Mouse (Mus musculus) stomach, embryonic 15.5 days (tissue): ENCODE results near the gene Sgcd. TPM values are rescaled to one million over a fixed set of nuclear protein-coding genes. Genes with fewer than 3 reads are reported as not detected.

Experiments
- ATAC-seq: fragments of 200-750 bp; cut with Nextera tagmentation; 2 replicates; pipeline ENCODE4 v1.8.0; 2017; ENCODE audit warnings: low read depth, moderate number of reproducible peaks, moderate TSS enrichment; ENCODE audit not compliant: insufficient read depth, low FRiP score
- H3K27ac ChIP-seq: fragments of 300-500 bp; sonication (generic); 2 replicates; pipeline ENCODE4 v1.5.1; 2015; ENCODE audit warnings: mild to moderate bottlenecking, inconsistent platforms
- H3K27me3 ChIP-seq: fragments of 300-500 bp; sonication (generic); replicated peaks from 2 replicates; pipeline ENCODE4 v1.6.1; 2015; ENCODE audit warnings: inconsistent platforms
- H3K36me3 ChIP-seq: fragments of 300-500 bp; sonication (generic); 2 replicates; pipeline ENCODE4 v1.6.1; 2015; ENCODE audit warnings: inconsistent platforms
- H3K4me1 ChIP-seq: fragments of 300-500 bp; sonication (generic); 2 replicates; pipeline ENCODE4 v1.6.1; 2015; ENCODE audit warnings: inconsistent platforms
- H3K4me2 ChIP-seq: fragments of 300-500 bp; sonication (generic); 2 replicates; pipeline ENCODE4 v1.6.1; 2015; ENCODE audit warnings: mild to moderate bottlenecking, inconsistent platforms
- H3K4me3 ChIP-seq: fragments of 300-500 bp; sonication (generic); replicated peaks from 2 replicates; pipeline ENCODE4 v1.5.1; 2015; ENCODE audit warnings: inconsistent platforms
- H3K9ac ChIP-seq: fragments of 300-500 bp; sonication (generic); 2 replicates; pipeline ENCODE4 v1.6.1; 2015; ENCODE audit warnings: inconsistent platforms
- H3K9me3 ChIP-seq: fragments of 300-500 bp; sonication (generic); 2 replicates; pipeline ENCODE4 v1.6.1; 2016; ENCODE audit warnings: inconsistent platforms
- WGBS: fragments of 180-500 bp; shearing (Covaris S2); methylation state at CpG from one replicate; pipeline ENCODE4 v1.1.7; 2015; 5-methylcytosine and 5-hydroxymethylcytosine counted together
- polyA plus RNA-seq: library from polyadenylated mRNA; unstranded; fragments of >200 nt; fragmentation: Nextera tagmentation; extraction: Ambion mirVana; gene quantifications from 2 replicates; pipeline ENCODE4 v1.2.1, GENCODE M21; 2015

The Sgcd gene
- polyA plus RNA-seq, 1 experiment from 2014 or later: 4.3 TPM

- Histone ChIP-seq H3K4me2 (no peak overlapping the region), H3K9me3 (no peaks in the 10 kb centered on the region), H3K36me3 (no peaks in the 10 kb centered on the region), H3K9ac (no peak overlapping the region), H3K27ac (no peak overlapping the region), H3K4me3 (no peak overlapping the region), H3K4me1 (no peaks in the 10 kb centered on the region), H3K27me3 (no peaks in the 10 kb centered on the region)
- WGBS: 84% methylated on average over 2 of the region's 2 CpGs
- no peak for ATAC-seq
These were observed 655.1 kb downstream of the Sgcd start for GRCm38 (mm10) chr11:47333702-47334101.

DNA sequence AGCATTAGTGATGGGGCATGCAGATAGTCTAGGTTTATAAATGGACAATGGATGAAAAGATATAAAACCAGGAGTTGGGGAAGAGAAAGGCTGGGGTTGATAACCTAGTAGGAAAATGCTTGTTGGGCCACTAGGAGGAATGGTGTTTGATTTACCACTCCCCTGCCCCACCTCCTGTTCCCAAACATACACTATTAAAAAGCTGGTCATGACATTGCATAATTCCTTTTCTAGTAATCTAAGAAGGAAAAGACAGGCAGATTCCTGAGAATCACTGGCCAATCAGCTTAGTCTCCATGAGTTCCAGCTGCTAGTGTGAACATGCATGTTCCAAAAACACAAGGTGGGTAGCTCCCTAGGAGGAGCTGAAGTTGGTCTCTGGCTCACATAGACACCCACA, 683.2 kb downstream of the Sgcd start:
- H3K36me3 ChIP-seq: no peaks in the 10 kb centered on the region
- H3K4me3 ChIP-seq: no peak overlapping the region
- peak; percentile 56; the same call in 1 of the 2 replicates for ATAC-seq
- no peaks in the 10 kb centered on the region for H3K4me1 ChIP-seq
- H3K27ac ChIP-seq: no peak overlapping the region
- H3K27me3 ChIP-seq: no peaks in the 10 kb centered on the region
- no peak overlapping the region for H3K9ac ChIP-seq
- H3K9me3 ChIP-seq: no peaks in the 10 kb centered on the region
- H3K4me2 ChIP-seq: no peak overlapping the region

DNA sequence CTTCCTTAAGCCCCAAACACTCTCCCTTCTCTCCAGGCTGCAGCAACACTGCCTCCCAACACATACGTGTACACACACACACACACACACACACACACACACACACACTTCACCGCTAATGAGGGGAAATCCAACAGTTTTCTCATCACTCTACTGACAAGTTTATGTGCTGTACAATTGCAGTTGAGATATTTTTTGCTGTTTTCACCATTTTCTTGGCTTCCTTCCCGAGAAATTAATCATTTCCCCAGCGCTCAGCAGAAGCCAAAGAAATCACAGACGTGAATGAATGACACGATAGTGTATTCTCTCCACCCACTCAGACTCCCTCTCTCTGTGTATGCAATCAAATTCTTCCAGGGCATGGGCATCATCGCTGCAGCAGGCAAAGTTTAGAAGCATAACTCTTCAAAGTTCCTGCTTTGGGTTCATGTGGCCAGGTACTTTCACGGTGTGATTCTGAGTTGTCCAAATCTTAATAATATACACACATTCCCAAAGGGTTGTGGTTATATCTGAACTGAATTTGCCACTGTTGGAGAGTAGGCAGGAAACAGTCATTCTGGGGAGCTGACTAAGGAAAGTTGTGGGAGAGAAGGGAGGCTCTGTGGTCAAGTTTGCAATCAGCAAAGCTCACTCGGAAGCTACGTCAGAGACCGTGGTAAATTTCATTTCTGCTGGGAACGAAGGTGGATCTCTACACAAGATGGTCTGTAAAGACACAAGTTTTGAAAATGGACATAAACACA, 683.9 kb downstream of the Sgcd start:
- Histone ChIP-seq H3K4me3 (no peak overlapping the region), H3K27me3 (no peaks in the 10 kb centered on the region), H3K36me3 (no peaks in the 10 kb centered on the region), H3K9me3 (no peaks in the 10 kb centered on the region), H3K4me2 (no peak overlapping the region), H3K27ac (no peak overlapping the region), H3K4me1 (no peaks in the 10 kb centered on the region), H3K9ac (no peak overlapping the region)
- WGBS: 53% methylated on average over 12 of the region's 12 CpGs
- no peak; the same call in 1 of the 2 replicates for ATAC-seq

- H3K4me2 ChIP-seq: no peak overlapping the region
- 76% methylated on average over 1 of the region's 1 CpGs for WGBS
These were observed 689.0 kb downstream of the Sgcd start for GRCm38 (mm10) chr11:47299777-47300176.

GRCm38 (mm10) chr11:47297805-47298340, 690.9 kb downstream of the Sgcd start:
- no peak overlapping the region for H3K27ac ChIP-seq
- ATAC-seq: no peak; the same call in 1 of the 2 replicates

More at GRCm38 (mm10) chr11:47299777-47300176, 689.0 kb downstream of the Sgcd start:
- no peak overlapping the region for H3K9ac ChIP-seq
- H3K4me3 ChIP-seq: no peak overlapping the region
- no peaks in the 10 kb centered on the region for H3K9me3 ChIP-seq
- no peaks in the 10 kb centered on the region for H3K36me3 ChIP-seq
- H3K27me3 ChIP-seq: no peaks in the 10 kb centered on the region
- ATAC-seq: no peak
- H3K27ac ChIP-seq: no peak overlapping the region
- H3K4me1 ChIP-seq: no peaks in the 10 kb centered on the region

GRCm38 (mm10) chr11:47294741-47295140, 694.0 kb downstream of the Sgcd start:
- H3K9ac ChIP-seq: no peak overlapping the region
- H3K9me3 ChIP-seq: no peaks in the 10 kb centered on the region
- H3K4me3 ChIP-seq: no peak overlapping the region
- H3K4me1 ChIP-seq: no peaks in the 10 kb centered on the region
- H3K4me2 ChIP-seq: no peak overlapping the region
- no peaks in the 10 kb centered on the region for H3K36me3 ChIP-seq
- 69% methylated on average over 1 of the region's 1 CpGs for WGBS
- H3K27ac ChIP-seq: no peak overlapping the region
- no peak for ATAC-seq
- no peaks in the 10 kb centered on the region for H3K27me3 ChIP-seq

More at GRCm38 (mm10) chr11:47297805-47298340, 690.9 kb downstream of the Sgcd start:
- Histone ChIP-seq H3K4me2 (no peak overlapping the region), H3K9ac (no peak overlapping the region), H3K9me3 (no peaks in the 10 kb centered on the region), H3K36me3 (no peaks in the 10 kb centered on the region), H3K27me3 (no peaks in the 10 kb centered on the region), H3K4me3 (no peak overlapping the region), H3K4me1 (no peaks in the 10 kb centered on the region)
- 78% methylated on average over 1 of the region's 1 CpGs for WGBS

- WGBS: 66% methylated on average over 4 of the region's 4 CpGs
- no peaks in the 10 kb centered on the region for H3K36me3 ChIP-seq
- H3K4me2 ChIP-seq: no peak overlapping the region
- no peaks in the 10 kb centered on the region for H3K4me1 ChIP-seq
- H3K4me3 ChIP-seq: no peak overlapping the region
- H3K9ac ChIP-seq: no peak overlapping the region
- no peak for ATAC-seq
- no peak overlapping the region for H3K27ac ChIP-seq
- no peaks in the 10 kb centered on the region for H3K27me3 ChIP-seq
- H3K9me3 ChIP-seq: no peaks in the 10 kb centered on the region
These were observed 712.2 kb downstream of the Sgcd start for GRCm38 (mm10) chr11:47276586-47276985.

DNA sequence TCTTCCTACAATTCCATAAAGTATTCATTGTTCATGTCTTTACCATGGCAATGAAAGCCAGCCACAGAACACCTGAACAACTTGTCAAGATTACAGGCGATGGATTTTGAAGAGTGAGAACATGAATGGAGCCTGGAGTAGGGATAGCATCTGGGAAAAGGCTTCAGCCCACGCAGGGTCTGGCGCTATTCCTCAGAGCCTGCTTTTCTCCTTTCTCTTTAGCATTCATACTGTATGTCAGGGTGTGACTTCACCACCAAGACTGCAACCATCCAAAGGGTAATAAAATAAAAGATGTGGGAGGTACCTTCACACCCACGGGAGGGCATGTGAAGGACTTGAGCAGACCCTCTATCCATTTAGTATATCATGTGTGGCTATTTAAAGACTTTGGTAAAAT, 720.2 kb downstream of the Sgcd start:
- no peak overlapping the region for H3K9ac ChIP-seq
- no peak overlapping the region for H3K4me2 ChIP-seq
- H3K27ac ChIP-seq: no peak overlapping the region
- no peak for ATAC-seq
- no peaks in the 10 kb centered on the region for H3K9me3 ChIP-seq
- WGBS: 82% methylated on average over 4 of the region's 4 CpGs
- no peaks in the 10 kb centered on the region for H3K36me3 ChIP-seq
- H3K4me1 ChIP-seq: no peaks in the 10 kb centered on the region
- no peaks in the 10 kb centered on the region for H3K27me3 ChIP-seq
- no peak overlapping the region for H3K4me3 ChIP-seq

GRCm38 (mm10) chr11:47264267-47264984, 724.3 kb downstream of the Sgcd start:
- Histone ChIP-seq H3K27me3 (no peaks in the 10 kb centered on the region), H3K4me2 (no peak overlapping the region), H3K9me3 (no peaks in the 10 kb centered on the region), H3K27ac (no peak overlapping the region), H3K4me1 (no peaks in the 10 kb centered on the region), H3K36me3 (no peaks in the 10 kb centered on the region), H3K9ac (no peak overlapping the region), H3K4me3 (no peak overlapping the region)
- ATAC-seq: no peak
- 76% methylated on average over 9 of the region's 9 CpGs for WGBS

- Histone ChIP-seq H3K4me2 (no peak overlapping the region), H3K27me3 (no peaks in the 10 kb centered on the region), H3K27ac (no peak overlapping the region), H3K36me3 (no peaks in the 10 kb centered on the region), H3K9me3 (no peaks in the 10 kb centered on the region), H3K4me1 (no peaks in the 10 kb centered on the region), H3K9ac (no peak overlapping the region), H3K4me3 (no peak overlapping the region)
- no peak for ATAC-seq
- 72% methylated on average over 7 of the region's 7 CpGs for WGBS
These were observed 738.5 kb downstream of the Sgcd start for GRCm38 (mm10) chr11:47250301-47250700.

- H3K9me3 ChIP-seq: no peaks in the 10 kb centered on the region
- no peaks in the 10 kb centered on the region for H3K36me3 ChIP-seq
- no peak overlapping the region for H3K4me2 ChIP-seq
- no peak overlapping the region for H3K9ac ChIP-seq
- no peak overlapping the region for H3K4me3 ChIP-seq
- no peaks in the 10 kb centered on the region for H3K4me1 ChIP-seq
- WGBS: 65% methylated on average over 4 of the region's 4 CpGs
- H3K27me3 ChIP-seq: no peaks in the 10 kb centered on the region
- no peak overlapping the region for H3K27ac ChIP-seq
- ATAC-seq: no peak
These were observed 740.4 kb downstream of the Sgcd start for GRCm38 (mm10) chr11:47248345-47248893.
